Mouse (Mus musculus) forebrain, embryonic 14.5 days (tissue): ENCODE data around the gene Nudt1. TPM values are rescaled to one million over a fixed set of nuclear protein-coding genes. Genes with fewer than 3 reads are reported as not detected.

ENCODE experiments used
- ATAC-seq: fragments of 200-750 bp; cut with Nextera tagmentation; 2 replicates; pipeline ENCODE4 v1.8.0; 2017; ENCODE audit warnings: mild to moderate bottlenecking, moderate library complexity
- DNase-seq: peaks from one replicate; pipeline ENCODE4 v3.0.0-alpha.2; 2015; ENCODE audit warnings: low spot score
- H3K27ac ChIP-seq: fragments of 300-500 bp; sonication (generic); 2 replicates; pipeline ENCODE4 v1.5.1; 2014; ENCODE audit warnings: low read depth, mild to moderate bottlenecking, control low read depth, low read length, moderate library complexity
- H3K27me3 ChIP-seq: fragments of 300-500 bp; sonication (generic); replicated peaks from 2 replicates; pipeline ENCODE4 v1.6.1; 2014; ENCODE audit warnings: low read length, control low read depth, mixed read lengths; ENCODE audit not compliant: control insufficient read depth, insufficient read depth
- H3K36me3 ChIP-seq: fragments of 300-500 bp; sonication (generic); 2 replicates; pipeline ENCODE4 v1.6.1; 2014; ENCODE audit warnings: low read length, control low read depth; ENCODE audit not compliant: control insufficient read depth, insufficient read depth
- H3K4me1 ChIP-seq: fragments of 300-500 bp; sonication (generic); 2 replicates; pipeline ENCODE4 v1.6.1; 2014; ENCODE audit warnings: antibody characterized with exemption, low read length, control low read depth; ENCODE audit not compliant: control insufficient read depth, insufficient read depth
- H3K4me2 ChIP-seq: fragments of 300-500 bp; sonication (generic); 2 replicates; pipeline ENCODE4 v1.6.1; 2014; ENCODE audit warnings: mild to moderate bottlenecking, control low read depth, low read length
- H3K4me3 ChIP-seq: fragments of 300-500 bp; sonication (generic); 2 replicates; pipeline ENCODE4 v1.5.1; 2014; ENCODE audit warnings: low read depth, low read length, control low read depth
- H3K9ac ChIP-seq: fragments of 300-500 bp; sonication (generic); 2 replicates; pipeline ENCODE4 v1.6.1; 2014; ENCODE audit warnings: mild to moderate bottlenecking, low read length, control low read depth, moderate library complexity
- H3K9me3 ChIP-seq: fragments of 300-500 bp; sonication (generic); replicated peaks from 2 replicates; pipeline ENCODE4 v1.6.1; 2016; ENCODE audit warnings: low read length, control low read depth, mixed read lengths; ENCODE audit not compliant: control insufficient read depth
- WGBS: fragments of 180-500 bp; shearing (Covaris S2); extraction: QIAGEN DNeasy Blood & Tissue Kit; methylation state at CpG from one replicate; pipeline ENCODE4 v1.1.7; 2014; 5-methylcytosine and 5-hydroxymethylcytosine counted together
- polyA plus RNA-seq: library from polyadenylated mRNA; unstranded; fragments of >200 nt; fragmentation: Nextera tagmentation; extraction: Ambion mirVana; gene quantifications from 2 replicates; pipeline ENCODE4 v1.2.1, GENCODE M21; 2014

The Nudt1 gene
- polyA plus RNA-seq, 1 experiment from 2014 or later, result 24.5 TPM

- WGBS, result 40% methylated on average over 7 of the region's 7 CpGs
- no peak overlapping the region for H3K9ac ChIP-seq
- peaks cover 8% of the 10 kb centered on the region for H3K4me1 ChIP-seq
- H3K27me3 ChIP-seq, result no peaks in the 10 kb centered on the region
- H3K4me3 ChIP-seq, result no peak overlapping the region
- no peaks in the 10 kb centered on the region for H3K36me3 ChIP-seq
- DNase-seq (no peak), ATAC-seq (no peak)
- no peak overlapping the region for H3K27ac ChIP-seq
- H3K4me2 ChIP-seq, result no peak overlapping the region
- H3K9me3 ChIP-seq, result no peaks in the 10 kb centered on the region
These were observed 62.1 kb downstream of the Nudt1 start for GRCm38 (mm10) chr5:140383559-140383958.

GRCm38 (mm10) chr5:140384462-140384861 is 63.0 kb downstream of the Nudt1 start:
- Histone ChIP-seq H3K4me2 (no peak overlapping the region), H3K9me3 (no peaks in the 10 kb centered on the region), H3K9ac (no peak overlapping the region), H3K4me3 (no peak overlapping the region), H3K4me1 (peaks cover 10% of the 10 kb centered on the region), H3K36me3 (no peaks in the 10 kb centered on the region), H3K27ac (no peak overlapping the region), H3K27me3 (no peaks in the 10 kb centered on the region)
- ATAC-seq (no peak), DNase-seq (no peak)
- WGBS, result 95% methylated on average over 1 of the region's 1 CpGs

DNA sequence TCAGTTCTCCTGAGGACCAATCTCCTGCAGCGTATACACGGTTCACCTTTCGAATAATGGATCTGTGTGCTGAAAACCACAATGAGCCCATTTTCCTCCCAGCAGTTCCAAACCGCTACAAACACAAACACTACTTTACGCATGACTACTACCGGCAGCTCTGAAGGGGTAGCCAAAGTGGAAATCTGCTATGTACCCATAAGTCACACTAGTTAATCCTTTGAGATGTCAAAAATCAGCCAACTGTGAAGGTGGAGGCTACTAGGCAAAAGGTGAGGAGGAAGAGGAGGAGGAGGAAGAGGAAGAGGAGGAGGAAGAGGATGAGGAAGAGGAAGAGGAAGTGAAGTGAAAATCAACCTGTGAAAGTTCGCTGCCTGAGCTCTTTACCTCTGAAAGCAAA is 65.8 kb downstream of the Nudt1 start:
- ATAC-seq, result no peak
- H3K27ac ChIP-seq, result no peak overlapping the region
- no peaks in the 10 kb centered on the region for H3K9me3 ChIP-seq
- no peak for DNase-seq
- 83% methylated on average over 7 of the region's 7 CpGs for WGBS
- H3K4me2 ChIP-seq, result no peak overlapping the region
- H3K4me3 ChIP-seq, result no peak overlapping the region
- H3K9ac ChIP-seq, result no peak overlapping the region
- no peaks in the 10 kb centered on the region for H3K27me3 ChIP-seq
- H3K36me3 ChIP-seq, result no peaks in the 10 kb centered on the region
- H3K4me1 ChIP-seq, result peaks cover 10% of the 10 kb centered on the region

Other genes with a start within 250 kb of the Nudt1 start
- 29.2 and 32.4 TPM in 2 replicates for gene Mad1l1, start 104 bp upstream of the Nudt1 start, polyA plus RNA-seq
- gene Mrm2, start 10.2 kb downstream of the Nudt1 start, polyA plus RNA-seq, result 24.5 and 28.3 TPM in 2 replicates
- gene Snx8, start 67.6 kb downstream of the Nudt1 start, polyA plus RNA-seq, result 7.9 and 9.4 TPM in 2 replicates
- gene Eif3b, start 97.7 kb downstream of the Nudt1 start, polyA plus RNA-seq, result 97.8 and 107 TPM in 2 replicates
- gene Gm4869, start 124.0 kb downstream of the Nudt1 start, polyA plus RNA-seq, result not detected in 2 replicates
- gene Chst12, start 183.9 kb downstream of the Nudt1 start, polyA plus RNA-seq, result 11.6 and 15.3 TPM in 2 replicates
- gene Grifin, start 243.4 kb downstream of the Nudt1 start, polyA plus RNA-seq, result 0.38 TPM in 1 of 2 replicates, not detected in the other